Mouse (Mus musculus): Measurements from ENCODE around the gene Gm11042. TPM values are rescaled to one million over a fixed set of nuclear protein-coding genes. Genes with fewer than 3 reads are reported as not detected.

Gm11042 gene
- not detected in 2 replicates for polyA plus RNA-seq (2012; rRNA removed)

DNA sequence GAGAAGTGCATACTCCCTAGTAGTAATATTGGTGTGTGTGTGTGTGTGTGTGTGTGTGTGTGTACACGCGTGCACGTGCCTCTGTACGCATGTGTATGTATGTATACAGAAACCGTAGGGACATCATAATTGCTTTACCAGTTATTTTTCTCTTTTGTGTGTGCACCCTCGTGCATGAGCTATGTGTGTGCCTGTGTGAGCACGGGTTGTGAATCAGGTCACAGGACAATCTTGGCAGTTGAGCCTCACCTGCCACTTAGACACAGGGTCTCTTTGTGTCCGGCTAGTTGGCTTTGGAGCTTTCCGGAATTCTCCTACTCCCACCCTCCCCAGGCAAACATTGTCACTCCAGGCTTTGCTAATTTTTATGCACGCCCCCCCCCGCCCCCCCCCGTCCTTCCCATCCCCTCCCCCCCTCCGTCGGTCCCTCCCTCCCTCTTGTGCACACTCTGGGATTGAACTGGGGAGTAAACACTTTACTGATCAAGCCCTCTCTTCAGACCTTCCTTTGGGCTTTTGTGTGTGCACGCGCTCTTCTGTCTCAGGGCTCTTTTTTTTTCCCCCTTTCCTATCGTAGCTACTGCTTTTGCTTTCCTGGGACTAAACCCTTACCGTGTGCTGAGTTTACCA, at the start of gene Gm11042:
Gm11042 (minus strand) TSS at position 51 of the 630 bp plus-strand sequence.
- WGBS, result 22% methylated on average over 18 of the region's 18 CpGs
- no peak for DNase-seq (ENCODE audit: low read depth, low spot score)

DNA sequence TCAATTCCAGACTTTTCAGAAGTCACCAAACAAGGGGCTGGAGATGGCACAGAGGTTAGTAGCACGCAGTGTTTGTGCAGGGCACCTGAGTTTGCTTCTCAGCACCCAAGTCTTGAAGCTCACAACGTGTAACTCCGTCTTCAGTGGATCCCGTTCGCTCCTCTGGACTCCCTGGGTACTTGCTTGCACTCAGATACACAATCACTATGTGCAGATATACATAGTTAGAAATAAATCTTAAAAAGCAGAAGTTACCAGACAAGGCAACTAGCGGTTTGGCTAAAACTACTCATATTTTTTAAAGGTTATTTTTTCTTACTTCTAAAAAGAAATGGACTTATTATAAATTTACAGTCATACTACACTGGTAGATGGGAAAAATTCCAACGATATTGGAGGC, 48.3 kb upstream of the Gm11042 start:
- DNase-seq (ENCODE audit: low read depth, low spot score), result no peak
- 78% methylated on average over 7 of the region's 7 CpGs for WGBS

DNA sequence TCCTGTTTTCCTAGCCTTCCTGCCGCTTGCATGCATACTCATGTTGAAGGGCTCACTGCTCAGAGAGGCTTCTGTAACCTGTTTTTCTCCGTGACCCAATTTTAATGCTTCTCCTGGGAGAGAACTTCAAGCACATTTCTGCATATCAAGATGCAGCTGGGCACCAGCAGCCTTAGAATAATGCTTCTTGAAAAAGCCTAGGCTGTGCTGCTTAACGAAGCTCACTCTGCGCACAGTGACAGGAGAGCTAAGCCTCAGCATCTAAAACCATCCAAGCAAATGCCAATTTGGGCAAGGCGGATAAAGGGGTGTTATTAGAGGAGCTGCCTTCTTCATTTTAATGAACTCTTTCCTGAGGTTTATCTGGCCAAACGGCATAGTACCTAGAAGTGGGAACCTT, 46.9 kb upstream of the Gm11042 start:
- WGBS, result 86% methylated on average over 6 of the region's 6 CpGs

DNA sequence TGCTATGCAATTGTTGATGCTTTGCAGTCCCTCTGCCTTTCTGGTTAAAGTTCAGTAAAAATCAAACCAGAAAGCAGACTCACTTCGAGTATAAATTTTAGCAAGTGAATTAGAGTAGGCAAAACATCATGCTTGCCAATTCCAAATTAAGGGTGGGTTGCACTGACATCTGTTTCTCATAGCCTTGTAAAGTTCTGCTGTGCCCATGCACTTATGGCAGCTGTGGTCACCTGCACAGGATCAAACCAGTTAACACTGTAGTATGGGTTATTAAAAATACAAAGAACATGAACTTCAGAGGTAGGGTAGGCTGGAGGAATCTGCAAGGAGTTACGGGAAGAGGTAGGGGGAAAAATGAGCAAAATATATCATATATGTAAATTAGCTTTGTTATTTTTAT, 46.3 kb upstream of the Gm11042 start:
- no peak for DNase-seq (ENCODE audit: low read depth, low spot score)
- 70% methylated on average over 2 of the region's 2 CpGs for WGBS

More for the DNA sequence above, 46.9 kb upstream of the Gm11042 start:
- no peak for DNase-seq (ENCODE audit: low read depth, low spot score)

DNA sequence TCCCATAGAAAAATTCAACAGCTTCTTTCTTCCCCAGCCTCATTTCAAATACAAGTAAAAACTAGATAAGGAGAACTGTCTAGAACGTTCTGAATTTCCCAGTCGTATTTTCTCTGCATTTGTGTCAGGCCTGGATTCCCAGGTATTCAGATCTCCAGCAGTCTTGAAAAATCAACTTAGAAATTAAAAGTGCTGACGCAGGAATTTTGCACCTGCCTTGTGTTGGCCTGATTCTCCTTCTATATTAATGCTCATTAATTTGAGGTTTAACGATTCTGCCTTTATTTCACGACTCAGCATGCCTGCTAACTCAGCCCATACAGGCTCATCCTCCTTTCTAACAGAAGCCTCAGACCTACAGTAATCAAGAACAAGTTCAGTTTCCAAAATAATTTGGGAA, 43.6 kb upstream of the Gm11042 start:
- no peak for DNase-seq (ENCODE audit: low read depth, low spot score)
- 78% methylated on average over 5 of the region's 5 CpGs for WGBS

DNA sequence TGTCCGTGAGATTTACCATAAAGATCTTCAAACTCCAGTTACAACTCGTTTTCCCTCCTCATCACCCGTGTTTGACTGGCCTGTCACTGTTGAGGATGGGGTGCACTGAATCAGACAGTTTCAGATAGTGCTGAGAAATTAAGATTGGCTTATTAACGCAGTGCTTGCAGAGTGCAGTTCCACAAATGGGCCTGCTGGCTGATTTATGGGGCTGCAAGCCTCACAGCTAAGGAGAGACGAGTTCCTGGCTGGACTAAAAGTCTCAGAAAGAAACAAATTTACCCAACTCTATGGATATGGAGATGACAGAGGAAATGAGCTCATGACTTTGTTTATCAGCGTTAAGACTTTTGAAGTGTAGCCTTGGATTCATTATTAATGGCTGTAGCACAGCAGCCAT, 41.6 kb upstream of the Gm11042 start:
- 48% methylated on average over 6 of the region's 6 CpGs for WGBS
- no peak for DNase-seq (ENCODE audit: low read depth, low spot score)

DNA sequence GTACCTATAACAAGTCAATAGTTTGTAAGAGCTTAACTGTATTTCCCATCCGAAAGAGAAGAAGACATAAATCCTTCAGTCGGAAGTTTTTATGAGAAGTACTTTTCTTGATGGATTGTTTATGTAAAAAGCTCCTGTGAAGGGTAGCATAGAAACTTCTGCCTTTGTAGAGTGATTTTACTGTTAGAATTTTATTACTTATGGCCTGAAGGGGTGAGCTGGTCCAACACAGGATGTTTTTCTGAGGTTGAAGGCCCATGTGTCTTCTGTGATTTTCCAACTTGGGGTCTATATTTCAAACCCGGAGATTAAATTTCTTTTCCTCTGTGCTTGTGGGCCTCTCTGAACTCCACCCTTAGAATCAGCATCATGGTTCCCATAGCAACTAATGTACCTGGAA, 26.5 kb upstream of the Gm11042 start:
- DNase-seq (ENCODE audit: low read depth, low spot score), result no peak
- WGBS, result 50% methylated on average over 3 of the region's 3 CpGs

DNA sequence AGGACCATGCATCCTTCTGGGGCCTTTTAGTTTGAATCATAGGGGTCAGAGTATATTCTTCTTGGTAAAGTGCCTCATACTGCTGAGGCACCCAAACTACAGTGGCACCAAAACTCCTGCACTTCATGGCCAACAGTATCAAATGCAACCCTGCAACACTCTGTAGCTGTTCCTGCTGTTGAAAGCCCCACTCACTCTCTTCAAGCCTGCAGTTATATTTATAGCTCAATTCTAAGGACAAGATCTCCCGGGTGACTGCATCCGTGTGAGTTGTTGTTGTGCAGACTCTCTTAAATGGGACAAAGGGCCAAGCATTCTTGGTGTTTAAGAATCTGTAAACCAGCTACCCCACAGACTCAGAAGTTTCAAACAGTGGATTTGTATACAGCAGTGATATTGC, 23.9 kb upstream of the Gm11042 start:
- DNase-seq (ENCODE audit: low read depth, low spot score), result no peak
- WGBS, result 65% methylated on average over 2 of the region's 2 CpGs

DNA sequence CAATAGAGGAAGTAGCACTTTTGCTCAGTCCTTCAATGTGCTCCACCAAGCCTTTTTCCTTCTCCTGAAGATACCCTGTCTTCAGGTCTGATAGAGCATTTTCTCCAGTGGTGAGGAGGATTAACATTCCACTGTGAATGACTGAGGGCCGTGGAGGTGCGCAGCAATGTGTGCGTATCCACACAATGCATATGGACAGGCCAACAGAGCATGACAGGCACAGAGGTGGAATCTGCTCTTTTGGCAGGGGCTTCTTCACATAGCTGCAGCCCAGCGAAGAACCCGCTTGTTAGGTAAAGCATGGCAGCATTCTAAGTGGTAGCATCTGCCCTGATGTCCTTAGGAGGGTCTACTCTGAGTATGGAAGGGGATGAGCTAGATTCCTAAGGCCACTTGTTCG, 17.5 kb upstream of the Gm11042 start:
- WGBS, result 91% methylated on average over 6 of the region's 6 CpGs
- DNase-seq (ENCODE audit: low read depth, low spot score), result no peak

DNA sequence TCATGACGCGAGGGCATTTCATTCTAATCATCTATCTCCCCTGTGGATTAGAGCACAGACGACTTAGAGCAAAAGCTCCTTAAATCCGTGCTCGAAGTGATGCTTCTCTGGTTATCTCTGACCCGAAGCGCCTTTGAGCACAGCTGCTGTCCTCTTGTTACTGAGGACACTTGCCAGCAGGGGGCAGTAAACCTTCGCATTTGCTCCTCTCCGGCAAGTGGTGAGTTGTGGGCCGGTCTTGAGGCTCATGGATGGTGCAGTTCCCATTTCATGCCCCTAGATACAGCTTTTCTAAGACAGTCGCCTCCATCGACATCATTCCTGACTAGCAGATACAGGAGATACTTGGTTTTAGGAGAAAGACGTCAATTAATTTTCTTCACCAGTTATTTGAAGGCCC, 16.8 kb upstream of the Gm11042 start:
- DNase-seq (ENCODE audit: low read depth, low spot score), result peak; percentile 37
- whole genome bisulfite sequencing, result 34% methylated on average over 13 of the region's 13 CpGs

DNA sequence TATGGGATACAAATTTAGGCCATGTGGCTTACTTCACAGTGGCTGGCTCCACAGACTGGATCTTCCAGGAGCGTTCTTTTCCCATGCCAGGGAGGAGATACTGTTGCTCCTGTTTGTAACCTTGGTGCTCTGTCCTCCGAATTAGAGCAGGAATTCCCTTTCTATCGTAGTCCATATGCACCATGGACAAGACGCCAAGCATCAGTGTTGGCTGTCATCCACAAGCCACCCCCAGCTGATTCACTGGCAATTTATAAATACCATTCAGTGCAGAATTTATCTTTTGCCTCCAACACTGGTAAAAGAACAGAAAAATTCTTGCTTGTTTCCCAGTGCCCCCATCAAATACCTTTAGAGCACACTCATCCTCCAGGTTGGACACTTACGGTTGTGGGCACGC, 13.6 kb upstream of the Gm11042 start:
- WGBS, result 85% methylated on average over 6 of the region's 6 CpGs
- no peak for DNase-seq (ENCODE audit: low read depth, low spot score)

DNA sequence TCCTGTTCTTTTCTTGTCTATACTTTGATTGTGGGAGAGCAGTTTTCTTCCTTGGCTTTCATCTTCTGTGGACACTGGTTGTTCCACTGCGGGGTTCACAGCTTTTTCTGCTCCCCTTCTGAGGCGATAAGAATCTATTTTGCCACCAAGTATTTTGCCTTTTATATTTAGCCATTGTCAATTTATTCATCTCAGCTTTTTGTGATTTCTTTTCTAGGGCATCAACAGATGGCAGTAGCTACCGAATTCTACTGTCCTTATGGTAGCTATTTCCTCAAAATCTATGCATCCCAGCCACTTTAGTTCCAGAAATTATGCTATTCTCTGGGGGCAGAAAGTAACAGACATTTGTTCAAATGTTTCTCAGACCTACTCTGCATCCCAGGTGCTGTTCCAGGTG, 10.4 kb upstream of the Gm11042 start:
- DNase-seq (ENCODE audit: low read depth, low spot score), result no peak
- WGBS, result 85% methylated on average over 3 of the region's 3 CpGs

DNA sequence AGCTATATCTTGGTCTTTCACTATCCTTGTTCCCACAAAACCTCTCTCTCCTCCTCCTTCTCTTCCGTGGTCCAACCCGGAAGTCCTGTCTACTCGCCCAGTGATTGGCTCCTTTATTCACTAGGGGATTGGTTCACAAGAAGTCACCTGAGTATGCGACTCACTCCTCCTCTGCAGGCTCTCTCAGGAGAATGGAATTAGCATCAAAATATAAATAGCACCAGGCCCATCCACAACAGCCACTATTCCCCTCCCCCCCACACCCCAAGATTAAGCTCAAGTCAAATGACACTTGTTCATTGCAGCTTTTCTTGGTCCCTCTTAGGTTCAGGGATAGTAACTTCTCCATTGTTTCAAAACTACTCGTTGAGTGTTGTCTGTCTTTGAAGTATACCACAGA, 5.8 kb upstream of the Gm11042 start:
- no peak for DNase-seq (ENCODE audit: low read depth, low spot score)

DNA sequence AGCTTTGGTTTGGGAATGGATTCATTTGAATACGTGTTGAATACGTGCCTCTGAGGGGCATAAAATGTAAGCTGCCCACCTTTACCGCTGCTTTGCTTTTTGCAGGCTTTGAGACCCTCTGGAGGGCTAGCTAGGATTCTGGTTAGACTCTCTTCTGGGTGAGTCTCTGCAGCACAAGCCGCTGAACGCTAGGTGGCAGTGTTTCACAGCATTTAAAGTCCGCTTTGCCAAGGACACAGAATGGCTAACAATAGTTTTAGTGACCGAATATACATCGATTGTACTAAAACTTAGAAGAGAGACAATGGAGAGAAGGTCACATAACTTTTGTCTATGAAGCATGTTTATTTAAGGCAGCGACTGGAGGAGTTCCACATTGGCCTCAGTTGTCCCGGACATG, 4.1 kb upstream of the Gm11042 start:
- DNase-seq (ENCODE audit: low read depth, low spot score), result peak; percentile 47
- WGBS, result 4% methylated on average over 10 of the region's 10 CpGs

More for the DNA sequence above, 5.8 kb upstream of the Gm11042 start:
- 74% methylated on average over 5 of the region's 5 CpGs for WGBS

DNA sequence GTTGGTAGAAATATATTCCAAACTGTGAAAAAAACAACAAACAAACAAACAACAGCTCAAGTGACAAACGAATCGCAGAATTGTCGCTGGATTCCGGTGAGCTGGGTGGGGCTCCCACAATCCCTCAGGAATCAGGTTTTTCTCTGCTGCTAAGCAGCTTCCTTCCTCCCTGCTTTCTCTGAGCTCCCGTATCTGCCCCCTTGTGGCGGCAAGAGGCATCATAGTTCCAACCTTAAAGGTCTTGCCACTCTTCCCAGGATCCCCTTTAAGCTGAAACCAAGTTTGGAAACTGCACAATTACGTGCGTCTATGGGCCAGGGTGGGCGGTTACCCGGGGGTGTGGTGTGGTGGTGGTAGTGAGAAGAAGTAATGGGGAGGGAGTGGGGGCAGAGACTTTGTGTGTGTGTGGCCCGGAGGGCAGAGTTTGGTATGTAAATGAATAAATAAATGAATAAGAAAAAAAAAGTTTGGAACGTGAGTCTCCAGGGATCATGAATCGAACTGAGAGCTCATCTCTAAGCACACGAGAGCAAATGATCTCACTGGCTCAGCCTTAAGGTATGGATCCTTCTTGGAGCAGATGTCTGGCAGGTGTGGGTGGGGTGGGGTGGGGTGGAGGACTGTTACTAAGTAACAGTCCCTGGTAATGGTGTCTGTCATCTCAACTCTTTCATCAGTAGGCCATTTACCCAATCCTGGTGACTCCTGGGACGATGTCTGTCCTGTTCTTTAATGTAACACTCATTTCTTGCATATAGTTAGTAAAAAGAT, 980 bp upstream of the Gm11042 start:
- 7% methylated on average over 15 of the region's 15 CpGs for WGBS
- DNase-seq (ENCODE audit: low read depth, low spot score), result peak; percentile 62

DNA sequence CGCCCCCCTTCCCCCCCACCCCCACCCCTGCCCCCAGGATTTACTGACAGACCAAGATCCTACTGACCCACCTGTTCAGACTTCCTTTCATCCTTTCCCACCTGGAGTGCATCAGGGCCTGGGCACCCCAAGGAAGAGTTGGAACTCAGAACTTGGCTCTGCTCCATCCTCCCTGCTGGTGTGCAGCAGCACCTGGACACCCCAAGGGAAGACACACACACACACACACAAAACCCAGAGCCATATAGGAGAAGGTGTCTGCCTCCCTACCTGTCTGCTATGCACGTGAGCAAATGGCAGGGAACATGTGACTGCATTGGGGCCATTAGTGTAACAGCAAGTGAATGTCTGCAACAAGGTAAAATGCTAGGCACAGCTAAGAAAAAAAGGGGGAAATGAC, 973 bp downstream of the Gm11042 start:
- no peak for DNase-seq (ENCODE audit: low read depth, low spot score)
- 59% methylated on average over 2 of the region's 2 CpGs for WGBS

DNA sequence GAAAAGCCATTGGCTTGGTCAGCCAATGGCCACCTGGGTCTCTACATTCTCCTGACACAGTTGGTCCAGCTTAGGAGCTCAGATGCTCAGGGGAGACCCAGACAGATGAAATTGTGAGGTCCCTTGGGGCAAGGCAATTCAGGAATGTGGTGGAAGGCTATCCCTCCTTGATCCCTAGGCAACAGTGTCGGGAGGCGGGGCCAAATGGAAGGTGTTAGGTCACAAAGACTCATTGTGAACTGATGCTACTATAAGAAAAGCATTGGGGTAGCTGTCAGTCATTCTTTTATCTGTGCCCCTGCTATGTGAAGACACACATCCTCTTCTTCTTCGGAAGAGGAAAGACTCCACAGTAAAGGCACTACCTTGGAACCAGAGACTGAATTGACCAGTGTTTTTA, 3.6 kb downstream of the Gm11042 start:
- 79% methylated on average over 3 of the region's 3 CpGs for WGBS
- no peak for DNase-seq (ENCODE audit: low read depth, low spot score)

DNA sequence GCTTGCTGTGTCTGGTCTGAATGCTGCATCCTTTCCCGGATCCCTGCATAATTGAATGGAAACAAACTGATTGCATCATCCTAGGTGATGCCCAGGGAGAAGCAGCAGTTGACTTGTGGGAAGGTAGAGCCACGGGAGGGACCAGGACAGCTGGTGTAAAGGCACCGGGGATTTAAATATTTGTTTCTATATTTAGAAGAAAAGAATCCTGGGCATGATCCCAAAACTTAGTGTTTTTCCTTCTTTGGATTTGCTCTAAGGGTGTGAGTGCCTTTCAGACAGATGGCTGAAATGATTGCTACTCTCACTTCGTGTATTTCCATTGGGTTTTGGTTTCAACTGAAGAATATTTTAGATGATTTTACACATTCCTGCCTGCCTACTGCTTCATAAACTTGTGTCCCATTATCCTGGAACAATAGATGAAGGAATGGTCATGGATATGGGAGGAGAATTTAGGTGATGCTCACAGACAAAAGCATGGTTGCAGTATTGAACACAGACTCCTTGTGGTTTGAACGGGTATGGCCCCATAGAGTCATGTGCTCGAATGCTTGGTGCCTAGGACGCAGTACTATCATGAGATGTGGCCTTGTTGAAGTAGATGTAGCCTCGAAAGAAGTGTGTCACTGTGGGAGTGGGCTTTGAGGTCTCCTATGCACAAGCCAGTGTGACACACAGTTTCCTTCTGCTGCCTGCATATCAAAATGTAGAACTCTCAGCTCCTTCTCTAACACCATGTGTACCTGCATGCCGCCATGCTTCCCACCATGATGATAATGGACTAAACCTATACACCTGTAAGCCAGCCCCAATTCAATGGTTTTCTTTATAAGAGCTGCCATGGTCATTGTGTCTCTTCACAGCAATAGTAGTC, 12.5 kb downstream of the Gm11042 start:
- WGBS, result 60% methylated on average over 9 of the region's 9 CpGs
- DNase-seq (ENCODE audit: low read depth, low spot score), result no peak

DNA sequence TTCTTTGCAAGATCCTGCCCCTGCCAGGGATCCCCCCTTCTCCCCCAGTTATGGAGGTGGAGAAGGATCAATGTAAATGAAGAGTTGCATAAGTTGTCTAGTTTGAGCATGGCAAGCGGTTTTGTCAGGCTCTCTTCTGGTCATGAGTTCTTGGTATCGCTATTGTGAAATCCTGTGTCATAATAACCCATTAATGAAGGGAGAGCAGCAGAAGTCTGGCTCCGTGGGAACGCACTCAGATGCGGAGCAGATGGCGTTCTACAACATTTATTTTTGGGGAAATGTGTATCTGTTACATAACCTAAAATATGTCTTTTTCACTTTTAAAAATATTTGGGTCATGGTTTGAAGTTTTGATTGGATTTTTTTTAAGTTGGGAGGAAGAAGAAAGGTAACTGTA, 14.6 kb downstream of the Gm11042 start:
- no peak for DNase-seq (ENCODE audit: low read depth, low spot score)
- 63% methylated on average over 6 of the region's 6 CpGs for WGBS

DNA sequence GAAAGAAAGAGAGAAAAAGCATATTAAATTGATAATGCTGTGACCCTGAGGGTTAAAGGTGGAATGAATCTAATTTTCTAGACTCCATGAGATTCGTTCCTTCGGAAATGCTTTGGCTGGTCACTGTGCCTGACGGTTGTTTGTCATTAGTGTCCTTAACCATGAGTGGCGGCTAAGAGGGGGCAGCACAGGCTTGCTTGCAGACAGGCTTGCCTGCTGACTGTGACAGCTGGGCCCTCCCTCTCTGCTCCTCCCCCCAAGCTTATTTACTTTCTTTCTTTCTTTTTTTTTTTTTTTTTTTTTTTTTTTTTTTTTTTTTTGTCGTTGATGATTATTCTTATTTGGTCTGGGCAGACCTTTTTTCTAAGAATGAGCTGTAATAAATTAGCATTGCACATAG, 19.8 kb downstream of the Gm11042 start:
- 60% methylated on average over 5 of the region's 5 CpGs for WGBS

More for the DNA sequence above, 19.8 kb downstream of the Gm11042 start:
- DNase-seq (ENCODE audit: low read depth, low spot score), result no peak

Data from large intestine, adult 2 months (tissue).